Mouse (Mus musculus) cerebellum, adult 2 months (tissue): ENCODE results near the gene Sdc4. TPM values are rescaled to one million over a fixed set of nuclear protein-coding genes. Genes with fewer than 3 reads are reported as not detected.

Source experiments
- DNase-seq, 2 experiments: peaks; one replicate each; pipeline ENCODE4 v3.0.0; 2021
- H3K27ac ChIP-seq: fragments of 200-500 bp; 2 replicates; pipeline ENCODE4 v1.5.1; 2012; ENCODE audit warnings: low read length, control low read depth, inconsistent platforms; ENCODE audit not compliant: insufficient read depth
- H3K27me3 ChIP-seq: fragments of 200-500 bp; 2 replicates; pipeline ENCODE4 v1.6.1; 2012; ENCODE audit warnings: inconsistent platforms, mild to moderate bottlenecking, low read length, moderate library complexity; ENCODE audit not compliant: control insufficient read depth, insufficient read depth
- H3K4me1 ChIP-seq: fragments of 200-500 bp; 2 replicates; pipeline ENCODE4 v1.6.1; 2011; ENCODE audit warnings: low read length; ENCODE audit not compliant: control insufficient read depth, insufficient read depth
- H3K4me3 ChIP-seq: fragments of 200-500 bp; replicated peaks from 2 replicates; pipeline ENCODE3; 2011; ENCODE audit warnings: mild to moderate bottlenecking, low read depth, low read length, control low read depth; ENCODE audit not compliant: insufficient read depth
- CTCF ChIP-seq: fragments of 200-500 bp; IDR thresholded peaks from 2 replicates; pipeline ENCODE4 v1.5.1; 2011; ENCODE audit warnings: low read depth, mild to moderate bottlenecking, control low read depth, low read length, moderate library complexity, borderline replicate concordance; ENCODE audit not compliant: insufficient read depth
- POLR2A ChIP-seq: fragments of 200-500 bp; IDR thresholded peaks from 2 replicates; pipeline ENCODE4 v1.6.1; 2011; ENCODE audit warnings: low read length, control low read depth, borderline replicate concordance; ENCODE audit not compliant: insufficient read depth
- WGBS: fragments of 180-500 bp; shearing (Covaris S2); methylation state at CpG from one replicate; pipeline ENCODE4 v1.1.7; 2018; 5-methylcytosine and 5-hydroxymethylcytosine counted together
- polyA plus RNA-seq: library from polyadenylated mRNA; depleted of rRNA; stranded (reverse); fragments of >200 nt; gene quantifications from 2 replicates; pipeline ENCODE4 v1.2.3, GENCODE M21; 2012

The Sdc4 gene
- polyA plus RNA-seq, 1 experiment, result 69.5 TPM

GRCm38 (mm10) chr2:164433278-164433895 is 10.3 kb downstream of the Sdc4 start:
- WGBS, result 86% methylated on average over 9 of the region's 9 CpGs
- no peak for TF ChIP-seq CTCF
- TF ChIP-seq POLR2A, result no peak
- Histone ChIP-seq H3K4me3 (no peak overlapping the region), H3K27me3 (no peaks in the 10 kb centered on the region), H3K27ac (no peak overlapping the region), H3K4me1 (no peaks in the 10 kb centered on the region)
- DNase-seq, result no peak

GRCm38 (mm10) chr2:164432541-164433191 is 11.0 kb downstream of the Sdc4 start:
- Histone ChIP-seq H3K4me3 (no peak overlapping the region), H3K4me1 (no peaks in the 10 kb centered on the region), H3K27ac (no peak overlapping the region), H3K27me3 (no peaks in the 10 kb centered on the region)
- no peak for TF ChIP-seq CTCF
- no peak for TF ChIP-seq POLR2A
- DNase-seq, result no peak
- WGBS, result 17% methylated on average over 22 of the region's 22 CpGs

- no peaks in the 10 kb centered on the region for H3K4me1 ChIP-seq
- no peak for DNase-seq
- no peak overlapping the region for H3K27ac ChIP-seq
- TF ChIP-seq CTCF (no peak), POLR2A (no peak)
- H3K4me3 ChIP-seq, result no peak overlapping the region
- H3K27me3 ChIP-seq, result no peaks in the 10 kb centered on the region
- WGBS, result 61% methylated on average over 9 of the region's 9 CpGs
Observed at GRCm38 (mm10) chr2:164431676-164432465, 11.8 kb downstream of the Sdc4 start.

- no peaks in the 10 kb centered on the region for H3K27me3 ChIP-seq
- no peak overlapping the region for H3K4me3 ChIP-seq
- H3K4me1 ChIP-seq, result no peaks in the 10 kb centered on the region
- DNase-seq, result no peak
- 31% methylated on average over 7 of the region's 7 CpGs for WGBS
- no peak overlapping the region for H3K27ac ChIP-seq
- TF ChIP-seq POLR2A (no peak), CTCF (no peak)
Observed at GRCm38 (mm10) chr2:164430697-164431096, 13.0 kb downstream of the Sdc4 start.

GRCm38 (mm10) chr2:164429881-164430615 is 13.6 kb downstream of the Sdc4 start:
- 63% methylated on average over 15 of the region's 15 CpGs for WGBS
- Histone ChIP-seq H3K4me3 (no peak overlapping the region), H3K27me3 (no peaks in the 10 kb centered on the region), H3K27ac (no peak overlapping the region), H3K4me1 (no peaks in the 10 kb centered on the region)
- no peak for TF ChIP-seq CTCF
- TF ChIP-seq POLR2A, result no peak
- DNase-seq, result no peak

GRCm38 (mm10) chr2:164428451-164428850 is 15.2 kb downstream of the Sdc4 start:
- DNase-seq, result no peak
- WGBS, result 53% methylated on average over 5 of the region's 5 CpGs
- TF ChIP-seq CTCF, result no peak
- no peak for TF ChIP-seq POLR2A

GRCm38 (mm10) chr2:164426952-164427351 is 16.7 kb downstream of the Sdc4 start:
- no peak overlapping the region for H3K27ac ChIP-seq
- 88% methylated on average over 5 of the region's 5 CpGs for WGBS
- TF ChIP-seq POLR2A (no peak), CTCF (no peak)

More at GRCm38 (mm10) chr2:164428451-164428850, 15.2 kb downstream of the Sdc4 start:
- H3K4me1 ChIP-seq, result no peaks in the 10 kb centered on the region
- H3K27me3 ChIP-seq, result no peaks in the 10 kb centered on the region
- no peak overlapping the region for H3K4me3 ChIP-seq
- H3K27ac ChIP-seq, result no peak overlapping the region

More at GRCm38 (mm10) chr2:164426952-164427351, 16.7 kb downstream of the Sdc4 start:
- no peak for DNase-seq
- H3K4me1 ChIP-seq, result no peaks in the 10 kb centered on the region
- no peaks in the 10 kb centered on the region for H3K27me3 ChIP-seq
- H3K4me3 ChIP-seq, result no peak overlapping the region
